Mouse (Mus musculus) spleen, adult 18-20 months (tissue): ENCODE results near the gene Mex3d.
"Not testable (repeated sequence)": the region's sequence is repeated elsewhere in the genome, so short reads cannot be mapped to it uniquely, and the experiment has no call there.

Experiments used
- DNase-seq, 2 experiments: peaks; one replicate each; pipeline ENCODE4 v3.0.0; 2022; ENCODE audit warnings: mixed read lengths in 2 of 2

Gene Mex3d

DNA sequence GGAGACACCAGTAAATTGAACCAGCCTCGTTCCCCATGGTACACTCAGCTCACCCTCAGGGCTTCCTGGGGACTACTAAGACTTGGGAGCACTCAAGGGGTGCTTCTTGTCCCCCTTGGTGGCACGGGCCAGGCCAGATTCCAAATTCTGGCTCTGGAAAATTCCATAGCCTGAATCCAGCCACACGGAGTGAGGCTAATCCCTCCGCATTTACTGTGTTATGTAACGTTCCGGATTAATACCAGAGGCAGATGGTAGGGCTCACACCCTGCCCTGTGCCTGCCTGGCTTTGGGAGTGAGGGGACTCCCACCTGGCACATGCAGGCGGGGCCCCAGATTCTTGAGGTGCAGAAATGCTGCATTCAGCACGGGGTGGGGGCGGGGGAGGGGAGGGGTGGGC lies 32.0 kb downstream of the Mex3d start:
- DNase-seq, result no peak

- DNase-seq, result no peak
Observed at GRCm38 (mm10) chr10:80352727-80353126, 34.7 kb downstream of the Mex3d start.

DNA sequence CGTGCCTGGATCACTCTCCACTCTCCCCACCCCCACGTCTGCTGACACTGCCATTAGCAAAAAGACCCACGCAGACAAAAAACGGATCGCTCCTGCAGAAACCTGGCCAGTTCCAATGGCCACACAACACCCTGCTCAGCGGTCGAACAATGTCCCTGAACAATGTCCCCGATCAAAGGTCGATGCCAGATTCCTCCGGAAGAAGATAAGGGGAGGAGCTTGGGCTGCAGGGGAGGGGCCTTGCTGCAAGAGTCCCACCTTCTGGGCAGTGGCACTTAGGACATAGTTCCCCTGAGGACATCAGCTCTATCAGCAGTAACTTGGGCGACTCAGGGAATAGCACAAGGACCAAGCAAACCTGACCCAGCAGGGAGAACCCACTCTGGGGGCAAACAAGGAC lies 35.6 kb downstream of the Mex3d start:
- no peak for DNase-seq

DNA sequence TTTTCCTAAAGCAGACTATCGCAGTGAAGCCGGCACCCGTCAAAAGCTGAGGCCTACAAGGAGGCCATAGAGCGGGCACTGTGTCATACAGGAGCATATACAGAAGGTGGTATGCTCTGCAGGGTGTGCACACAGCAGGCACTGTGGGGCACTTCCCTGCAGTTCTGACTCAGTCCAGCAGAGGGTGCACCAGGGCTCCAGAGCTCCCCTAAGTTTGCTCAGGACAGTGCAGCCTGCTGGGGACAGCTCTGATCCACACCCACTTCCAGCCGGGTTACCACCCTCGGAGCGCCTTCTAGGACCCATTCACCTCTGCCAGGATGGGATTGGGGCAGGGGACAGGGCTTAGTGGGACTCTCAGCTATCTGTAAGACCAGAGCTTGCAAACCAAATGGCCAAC lies 37.2 kb downstream of the Mex3d start:
- DNase-seq, result peak; percentile 63 to 90

- no peak for DNase-seq
Observed at GRCm38 (mm10) chr10:80348981-80349380, 38.5 kb downstream of the Mex3d start.

- peak; percentile 42 to 69 for DNase-seq
Observed at GRCm38 (mm10) chr10:80348244-80348781, 39.1 kb downstream of the Mex3d start, which contains the start of gene Adamtsl5. TSS of gene Adamtsl5 (minus strand) at chr10:80348412.

DNA sequence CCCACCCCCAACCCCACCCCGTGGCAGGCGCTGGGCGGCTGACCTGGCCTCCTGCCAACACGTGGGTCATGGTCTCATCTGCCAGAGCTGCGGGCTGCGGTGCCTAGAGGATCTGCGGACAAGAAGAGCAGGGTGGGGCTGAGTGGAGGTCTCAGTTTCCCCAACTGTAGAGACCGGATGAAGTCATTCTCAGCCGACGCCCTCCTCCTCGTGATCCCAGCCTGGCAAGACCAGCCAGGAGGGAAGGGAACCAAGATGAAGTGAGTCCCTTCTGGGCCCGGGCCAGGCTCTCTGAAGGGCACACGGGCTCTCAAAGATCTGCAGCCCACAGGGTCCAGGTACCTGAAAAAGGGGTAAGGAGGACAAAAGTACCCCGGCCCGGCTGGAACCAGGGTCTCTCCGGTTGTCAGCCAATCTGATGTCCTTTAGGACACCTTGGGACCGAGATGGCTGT lies 39.9 kb downstream of the Mex3d start:
- DNase-seq, result no peak

DNA sequence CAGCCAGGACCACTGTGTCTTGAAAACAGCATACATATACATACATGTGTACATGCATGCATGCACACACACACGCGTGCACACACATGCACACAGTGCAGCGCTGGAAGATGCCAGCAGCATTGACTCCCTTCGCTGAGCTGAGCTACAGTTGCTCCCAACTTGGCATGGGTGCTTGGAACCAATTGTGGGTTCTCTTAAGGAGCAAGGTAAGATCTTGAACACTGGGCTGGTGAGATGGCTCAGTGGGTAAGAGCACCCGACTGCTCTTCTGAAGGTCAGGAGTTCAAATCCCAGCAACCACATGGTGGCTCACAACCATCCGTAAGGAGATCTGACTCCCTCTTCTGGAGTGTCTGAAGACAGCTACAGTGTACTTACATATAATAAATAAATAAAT lies 41.5 kb downstream of the Mex3d start:
- DNase-seq, result not testable (repeated sequence)

- no peak for DNase-seq
Observed at GRCm38 (mm10) chr10:80345122-80345521, 42.3 kb downstream of the Mex3d start.

GRCm38 (mm10) chr10:80344131-80344661 lies 43.3 kb downstream of the Mex3d start:
- no peak for DNase-seq

- DNase-seq, result no peak
Observed at GRCm38 (mm10) chr10:80343425-80343895, 44.0 kb downstream of the Mex3d start.

GRCm38 (mm10) chr10:80342749-80343424 lies 44.6 kb downstream of the Mex3d start:
- peak in 1 of 2 experiments; percentile 34 for DNase-seq

GRCm38 (mm10) chr10:80342305-80342748 lies 45.1 kb downstream of the Mex3d start:
- DNase-seq, result peak in 1 of 2 experiments; percentile 19

DNA sequence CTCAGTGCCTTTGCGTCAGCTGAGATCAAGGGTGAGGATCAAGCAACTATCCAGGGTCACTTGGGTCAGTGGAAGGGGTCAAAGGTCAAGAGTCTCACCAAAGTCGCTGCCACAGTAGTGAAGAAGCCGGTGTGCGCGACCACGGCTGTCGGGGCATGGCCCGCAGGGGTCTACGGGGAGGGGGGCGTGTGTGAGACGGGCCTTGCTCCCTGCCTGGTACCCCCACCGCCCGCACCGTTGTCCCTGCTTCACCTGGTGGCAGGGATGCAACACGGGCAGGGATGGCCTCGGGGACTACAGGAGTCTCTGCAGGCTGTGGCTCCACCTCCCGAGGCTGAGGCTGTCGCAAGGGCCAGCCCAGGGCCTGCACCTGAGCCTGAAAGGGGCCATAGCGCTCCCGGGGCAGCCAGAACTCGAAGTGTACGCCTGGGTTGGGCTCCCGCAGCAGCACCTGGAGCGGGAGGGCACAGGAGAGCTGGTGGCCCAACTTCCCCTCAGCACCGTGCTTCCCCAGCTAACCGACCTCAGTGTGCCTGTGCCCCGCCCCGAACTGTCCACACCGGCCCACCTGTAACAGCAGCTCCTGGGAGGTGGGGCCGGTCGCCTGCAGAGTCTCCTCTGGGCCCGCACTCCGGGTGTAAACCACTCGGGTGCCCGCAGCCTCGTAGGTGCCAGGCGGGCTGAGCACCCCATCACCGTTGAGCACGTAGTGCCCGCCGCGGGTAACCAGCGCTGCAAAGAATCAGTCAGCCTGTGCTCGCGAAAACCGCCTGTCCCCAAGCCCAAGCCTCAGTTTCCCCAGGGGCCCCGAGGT lies 45.8 kb downstream of the Mex3d start:
- DNase-seq, result no peak

GRCm38 (mm10) chr10:80341026-80341425 lies 46.4 kb downstream of the Mex3d start:
- no peak for DNase-seq

GRCm38 (mm10) chr10:80339941-80340750 lies 47.3 kb downstream of the Mex3d start:
- peak; percentile 62 to 84 for DNase-seq

- DNase-seq, result no peak
Observed at GRCm38 (mm10) chr10:80336263-80336662, 51.2 kb downstream of the Mex3d start.

- DNase-seq, result no peak
Observed at GRCm38 (mm10) chr10:80332525-80332989, 54.9 kb downstream of the Mex3d start.

- no peak for DNase-seq
Observed at GRCm38 (mm10) chr10:80331636-80332524, 55.6 kb downstream of the Mex3d start.

GRCm38 (mm10) chr10:80330888-80331287 lies 56.6 kb downstream of the Mex3d start:
- DNase-seq, result no peak
